Mouse (Mus musculus) testis, adult 2 months (tissue): Measurements from ENCODE around the gene Ugt1a7c.

Experiments
- CTCF ChIP-seq: fragments of 200-500 bp; IDR thresholded peaks from 2 replicates; pipeline ENCODE4 v1.5.1; 2012; ENCODE audit warnings: low read depth, mild to moderate bottlenecking, inconsistent platforms, low read length, moderate library complexity; ENCODE audit not compliant: control insufficient read depth, insufficient read depth, insufficient replicate concordance
- POLR2A ChIP-seq: fragments of 200-500 bp; IDR thresholded peaks from 2 replicates; pipeline ENCODE4 v1.6.1; 2012; ENCODE audit warnings: low read depth, mild to moderate bottlenecking, inconsistent platforms, low read length, moderate library complexity; ENCODE audit not compliant: control insufficient read depth

- TF ChIP-seq CTCF, result no peak
- no peak for TF ChIP-seq POLR2A
These were observed 100.8 kb downstream of the Ugt1a7c start for GRCm38 (mm10) chr1:88195687-88196086.
